Mouse (Mus musculus): ENCODE results near the gene Diaph3. TPM values are rescaled to one million over a fixed set of nuclear protein-coding genes. Genes with fewer than 3 reads are reported as not detected.

The Diaph3 gene
- polyA plus RNA-seq (2012; rRNA removed) = 0.43 and 0.59 TPM in 2 replicates

- TF ChIP-seq CTCF (IDR thresholded peaks at IDR 0.05; ENCODE audit: extremely low read depth, insufficient read depth, insufficient read length, insufficient replicate concordance) = no peak
- no peak for TF ChIP-seq POLR2A (IDR thresholded peaks at IDR 0.05; ENCODE audit: low read depth, low read length)
- under 1% methylated on average over 43 of the region's 43 CpGs for WGBS
- no peaks in the 10 kb centered on the region for H3K4me1 ChIP-seq (ENCODE audit: control insufficient read depth, insufficient read depth, insufficient read length)
- peak within 1 kb of the TSS; percentile 77 for H3K4me3 ChIP-seq (ENCODE audit: extremely low read depth, insufficient read depth, insufficient read length)
- H3K36me3 ChIP-seq (ENCODE audit: control insufficient read depth, insufficient read depth, low read length) = no peaks in the 10 kb centered on the region
- H3K27me3 ChIP-seq (ENCODE audit: control insufficient read depth, insufficient read depth, low read length) = no peaks in the 10 kb centered on the region
- no peak within 1 kb of the TSS for H3K27ac ChIP-seq (ENCODE audit: insufficient read depth, low read length)
- DNase-seq (ENCODE audit: low read depth in 1 of 2, low spot score in 2 of 2) = peak; percentile 87 to 94
Measured at GRCm38 (mm10) chr14:87140963-87141486, at the start of gene Diaph3. Diaph3 (minus strand) TSS chr14:87141235.

GRCm38 (mm10) chr14:87190685-87191084 is 49.6 kb upstream of the Diaph3 start:
- Histone ChIP-seq H3K4me3 (ENCODE audit: extremely low read depth, insufficient read depth, insufficient read length) (no peak overlapping the region), H3K36me3 (ENCODE audit: control insufficient read depth, insufficient read depth, low read length) (no peaks in the 10 kb centered on the region), H3K27me3 (ENCODE audit: control insufficient read depth, insufficient read depth, low read length) (no peaks in the 10 kb centered on the region), H3K4me1 (ENCODE audit: control insufficient read depth, insufficient read depth, insufficient read length) (no peaks in the 10 kb centered on the region), H3K27ac (ENCODE audit: insufficient read depth, low read length) (no peak overlapping the region)
- TF ChIP-seq CTCF (IDR thresholded peaks at IDR 0.05; ENCODE audit: extremely low read depth, insufficient read depth, insufficient read length, insufficient replicate concordance) (no peak), POLR2A (IDR thresholded peaks at IDR 0.05; ENCODE audit: low read depth, low read length) (no peak)
- WGBS = 26% methylated on average over 4 of the region's 4 CpGs
- DNase-seq (ENCODE audit: low read depth in 1 of 2, low spot score in 2 of 2) = no peak

- Histone ChIP-seq H3K4me3 (ENCODE audit: extremely low read depth, insufficient read depth, insufficient read length) (no peak overlapping the region), H3K27me3 (ENCODE audit: control insufficient read depth, insufficient read depth, low read length) (no peaks in the 10 kb centered on the region), H3K4me1 (ENCODE audit: control insufficient read depth, insufficient read depth, insufficient read length) (no peaks in the 10 kb centered on the region), H3K36me3 (ENCODE audit: control insufficient read depth, insufficient read depth, low read length) (no peaks in the 10 kb centered on the region), H3K27ac (ENCODE audit: insufficient read depth, low read length) (no peak overlapping the region)
- DNase-seq (ENCODE audit: low read depth in 1 of 2, low spot score in 2 of 2) = no peak
- whole genome bisulfite sequencing = 91% methylated on average over 6 of the region's 6 CpGs
- TF ChIP-seq CTCF (IDR thresholded peaks at IDR 0.05; ENCODE audit: extremely low read depth, insufficient read depth, insufficient read length, insufficient replicate concordance) (no peak), POLR2A (IDR thresholded peaks at IDR 0.05; ENCODE audit: low read depth, low read length) (no peak)
Measured at GRCm38 (mm10) chr14:87171577-87171976, 30.5 kb upstream of the Diaph3 start.

- Histone ChIP-seq H3K36me3 (ENCODE audit: control insufficient read depth, insufficient read depth, low read length) (no peaks in the 10 kb centered on the region), H3K27ac (ENCODE audit: insufficient read depth, low read length) (no peak overlapping the region), H3K4me3 (ENCODE audit: extremely low read depth, insufficient read depth, insufficient read length) (no peak overlapping the region), H3K27me3 (ENCODE audit: control insufficient read depth, insufficient read depth, low read length) (no peaks in the 10 kb centered on the region), H3K4me1 (ENCODE audit: control insufficient read depth, insufficient read depth, insufficient read length) (no peaks in the 10 kb centered on the region)
- no peak for TF ChIP-seq POLR2A (IDR thresholded peaks at IDR 0.05; ENCODE audit: low read depth, low read length)
- TF ChIP-seq CTCF (IDR thresholded peaks at IDR 0.05; ENCODE audit: extremely low read depth, insufficient read depth, insufficient read length, insufficient replicate concordance) = no peak
- WGBS = 63% methylated on average over 1 of the region's 1 CpGs
- no peak for DNase-seq (ENCODE audit: low read depth in 1 of 2, low spot score in 2 of 2)
Measured at GRCm38 (mm10) chr14:87169151-87169550, 28.1 kb upstream of the Diaph3 start.

GRCm38 (mm10) chr14:87155621-87156238 is 14.7 kb upstream of the Diaph3 start:
- Histone ChIP-seq H3K4me3 (ENCODE audit: extremely low read depth, insufficient read depth, insufficient read length) (no peak overlapping the region), H3K27ac (ENCODE audit: insufficient read depth, low read length) (no peak overlapping the region), H3K36me3 (ENCODE audit: control insufficient read depth, insufficient read depth, low read length) (no peaks in the 10 kb centered on the region), H3K27me3 (ENCODE audit: control insufficient read depth, insufficient read depth, low read length) (no peaks in the 10 kb centered on the region), H3K4me1 (ENCODE audit: control insufficient read depth, insufficient read depth, insufficient read length) (no peaks in the 10 kb centered on the region)
- WGBS = 87% methylated on average over 9 of the region's 9 CpGs
- DNase-seq (ENCODE audit: low read depth in 1 of 2, low spot score in 2 of 2) = no peak
- TF ChIP-seq POLR2A (IDR thresholded peaks at IDR 0.05; ENCODE audit: low read depth, low read length) (no peak), CTCF (IDR thresholded peaks at IDR 0.05; ENCODE audit: extremely low read depth, insufficient read depth, insufficient read length, insufficient replicate concordance) (no peak)

GRCm38 (mm10) chr14:87149684-87150083 is 8.6 kb upstream of the Diaph3 start:
- H3K4me3 ChIP-seq (ENCODE audit: extremely low read depth, insufficient read depth, insufficient read length) = no peak overlapping the region
- WGBS = 41% methylated on average over 6 of the region's 6 CpGs
- H3K27me3 ChIP-seq (ENCODE audit: control insufficient read depth, insufficient read depth, low read length) = no peaks in the 10 kb centered on the region
- no peaks in the 10 kb centered on the region for H3K4me1 ChIP-seq (ENCODE audit: control insufficient read depth, insufficient read depth, insufficient read length)
- no peak overlapping the region for H3K27ac ChIP-seq (ENCODE audit: insufficient read depth, low read length)
- DNase-seq (ENCODE audit: low read depth in 1 of 2, low spot score in 2 of 2) = no peak
- H3K36me3 ChIP-seq (ENCODE audit: control insufficient read depth, insufficient read depth, low read length) = no peaks in the 10 kb centered on the region
- TF ChIP-seq POLR2A (IDR thresholded peaks at IDR 0.05; ENCODE audit: low read depth, low read length) = no peak
- no peak for TF ChIP-seq CTCF (IDR thresholded peaks at IDR 0.05; ENCODE audit: extremely low read depth, insufficient read depth, insufficient read length, insufficient replicate concordance)

- H3K4me3 ChIP-seq (ENCODE audit: extremely low read depth, insufficient read depth, insufficient read length) = no peak overlapping the region
- H3K27me3 ChIP-seq (ENCODE audit: control insufficient read depth, insufficient read depth, low read length) = no peaks in the 10 kb centered on the region
- no peaks in the 10 kb centered on the region for H3K4me1 ChIP-seq (ENCODE audit: control insufficient read depth, insufficient read depth, insufficient read length)
- no peak for DNase-seq (ENCODE audit: low read depth in 1 of 2, low spot score in 2 of 2)
- H3K36me3 ChIP-seq (ENCODE audit: control insufficient read depth, insufficient read depth, low read length) = no peaks in the 10 kb centered on the region
- H3K27ac ChIP-seq (ENCODE audit: insufficient read depth, low read length) = no peak overlapping the region
- TF ChIP-seq CTCF (IDR thresholded peaks at IDR 0.05; ENCODE audit: extremely low read depth, insufficient read depth, insufficient read length, insufficient replicate concordance) = no peak
- TF ChIP-seq POLR2A (IDR thresholded peaks at IDR 0.05; ENCODE audit: low read depth, low read length) = no peak
- WGBS = 94% methylated on average over 3 of the region's 3 CpGs
Measured at GRCm38 (mm10) chr14:87146704-87147103, 5.7 kb upstream of the Diaph3 start.
